Mouse (Mus musculus) liver, embryonic 13.5 days (tissue): Measurements from ENCODE around the gene Tmem50b. TPM values are rescaled to one million over a fixed set of nuclear protein-coding genes. Genes with fewer than 3 reads are reported as not detected.

ENCODE experiments used
- ATAC-seq: fragments of 200-750 bp; cut with Nextera tagmentation; 2 replicates; pipeline ENCODE4 v1.8.0; 2017; ENCODE audit warnings: low read depth, mild to moderate bottlenecking, moderate number of reproducible peaks, moderate library complexity
- DNase-seq: peaks from one replicate; pipeline ENCODE4 v3.0.0; 2022
- H3K27ac ChIP-seq: fragments of 300-500 bp; sonication (generic); 2 replicates; pipeline ENCODE4 v1.5.1; 2015; ENCODE audit warnings: moderate library complexity, mild to moderate bottlenecking, inconsistent platforms
- H3K27me3 ChIP-seq: fragments of 300-500 bp; sonication (generic); 2 replicates; pipeline ENCODE4 v1.6.1; 2015; ENCODE audit warnings: mild to moderate bottlenecking, inconsistent platforms
- H3K36me3 ChIP-seq: fragments of 300-500 bp; sonication (generic); 2 replicates; pipeline ENCODE4 v1.6.1; 2015; ENCODE audit warnings: mild to moderate bottlenecking, inconsistent platforms
- H3K4me1 ChIP-seq: fragments of 300-500 bp; sonication (generic); replicated peaks from 2 replicates; pipeline ENCODE4 v1.6.1; 2015; ENCODE audit warnings: inconsistent platforms
- H3K4me2 ChIP-seq: fragments of 300-500 bp; sonication (generic); 2 replicates; pipeline ENCODE4 v1.6.1; 2015; ENCODE audit warnings: inconsistent platforms, mild to moderate bottlenecking, moderate library complexity
- H3K4me3 ChIP-seq: fragments of 300-500 bp; sonication (generic); replicated peaks from 2 replicates; pipeline ENCODE4 v1.5.1; 2015; ENCODE audit warnings: mild to moderate bottlenecking, inconsistent platforms
- H3K9ac ChIP-seq: fragments of 300-500 bp; sonication (generic); 2 replicates; pipeline ENCODE4 v1.6.1; 2015; ENCODE audit warnings: mild to moderate bottlenecking, inconsistent platforms
- H3K9me3 ChIP-seq: fragments of 300-500 bp; sonication (generic); replicated peaks from 2 replicates; pipeline ENCODE4 v1.6.1; 2016; ENCODE audit warnings: inconsistent platforms
- WGBS: fragments of 180-500 bp; shearing (Covaris S2); methylation state at CpG from one replicate; pipeline ENCODE4 v1.1.7; 2015; ENCODE audit not compliant: insufficient replicate concordance; 5-methylcytosine and 5-hydroxymethylcytosine counted together
- polyA plus RNA-seq: library from polyadenylated mRNA; unstranded; fragments of >200 nt; fragmentation: Nextera tagmentation; extraction: Ambion mirVana; gene quantifications from 2 replicates; pipeline ENCODE4 v1.2.1, GENCODE M21; 2015

The Tmem50b gene
- polyA plus RNA-seq, 1 experiment from 2014 or later = 5.6 TPM

- Histone ChIP-seq H3K36me3 (no peaks in the 10 kb centered on the region), H3K4me1 (peaks cover 96% of the 10 kb centered on the region), H3K9ac (peak overlapping the region; percentile 49; the same call in 1 of the 2 replicates)
These were observed 48.6 kb downstream of the Tmem50b start for GRCm38 (mm10) chr16:91548996-91549395.

GRCm38 (mm10) chr16:91548586-91548985 is 49.0 kb downstream of the Tmem50b start:
- H3K9me3 ChIP-seq = no peaks in the 10 kb centered on the region
- ATAC-seq (no peak), DNase-seq (no peak)
- WGBS = 21% methylated on average over 5 of the region's 5 CpGs
- peaks cover 94% of the 10 kb centered on the region for H3K4me1 ChIP-seq
- no peaks in the 10 kb centered on the region for H3K36me3 ChIP-seq
- H3K27ac ChIP-seq = peak overlapping the region; percentile 37
- peak overlapping the region; percentile 89 for H3K4me3 ChIP-seq
- H3K9ac ChIP-seq = peak overlapping the region; percentile 49
- H3K27me3 ChIP-seq = no peaks in the 10 kb centered on the region
- peak overlapping the region; percentile 100 for H3K4me2 ChIP-seq

More at GRCm38 (mm10) chr16:91548996-91549395, 48.6 kb downstream of the Tmem50b start:
- Histone ChIP-seq H3K9me3 (no peaks in the 10 kb centered on the region), H3K4me2 (peak overlapping the region; percentile 100), H3K27ac (peak overlapping the region; percentile 37), H3K4me3 (peak overlapping the region; percentile 89), H3K27me3 (no peaks in the 10 kb centered on the region)
- ATAC-seq (no peak), DNase-seq (no peak)
- WGBS = 61% methylated on average over 2 of the region's 2 CpGs

GRCm38 (mm10) chr16:91547974-91548373 is 49.6 kb downstream of the Tmem50b start:
- H3K4me2 ChIP-seq = peak overlapping the region; percentile 100
- no peak for DNase-seq
- peak overlapping the region; percentile 89 for H3K4me3 ChIP-seq
- H3K27me3 ChIP-seq = no peaks in the 10 kb centered on the region
- no peaks in the 10 kb centered on the region for H3K9me3 ChIP-seq
- no peak for ATAC-seq
- WGBS = 28% methylated on average over 5 of the region's 5 CpGs
- H3K9ac ChIP-seq = peak overlapping the region; percentile 94
- peak overlapping the region; percentile 95; the same call in 1 of the 2 replicates for H3K27ac ChIP-seq
- no peaks in the 10 kb centered on the region for H3K36me3 ChIP-seq
- H3K4me1 ChIP-seq = peaks cover 94% of the 10 kb centered on the region

- H3K9me3 ChIP-seq = no peaks in the 10 kb centered on the region
- DNase-seq (peak; percentile 46), ATAC-seq (peak; percentile 81)
- H3K4me1 ChIP-seq = peaks cover 93% of the 10 kb centered on the region
- peak within 1 kb of the TSS; percentile 89 for H3K4me3 ChIP-seq
- no peaks in the 10 kb centered on the region for H3K36me3 ChIP-seq
- H3K27ac ChIP-seq = peak within 1 kb of the TSS; percentile 95
- H3K9ac ChIP-seq = peak within 1 kb of the TSS; percentile 94
- under 1% methylated on average over 62 of the region's 74 CpGs for WGBS
- no peaks in the 10 kb centered on the region for H3K27me3 ChIP-seq
- peak within 1 kb of the TSS; percentile 100 for H3K4me2 ChIP-seq
These were observed 50.5 kb downstream of the Tmem50b start, which contains the start of gene Ifngr2 for GRCm38 (mm10) chr16:91546836-91547741. Ifngr2 (plus strand) TSS chr16:91547072.

- 2% methylated on average over 14 of the region's 14 CpGs for WGBS
- Histone ChIP-seq H3K27me3 (no peaks in the 10 kb centered on the region), H3K27ac (peak overlapping the region; percentile 95), H3K4me2 (peak overlapping the region; percentile 100), H3K9me3 (no peaks in the 10 kb centered on the region), H3K4me3 (peak overlapping the region; percentile 89), H3K36me3 (no peaks in the 10 kb centered on the region), H3K4me1 (peaks cover 93% of the 10 kb centered on the region), H3K9ac (peak overlapping the region; percentile 94)
- ATAC-seq = peak; percentile 19
- DNase-seq = no peak
These were observed 51.2 kb downstream of the Tmem50b start for GRCm38 (mm10) chr16:91546391-91546835.

GRCm38 (mm10) chr16:91545597-91546281 is 51.9 kb downstream of the Tmem50b start:
- ATAC-seq = peak; percentile 77
- H3K9me3 ChIP-seq = no peaks in the 10 kb centered on the region
- H3K36me3 ChIP-seq = no peaks in the 10 kb centered on the region
- 10% methylated on average over 10 of the region's 10 CpGs for WGBS
- peaks cover 93% of the 10 kb centered on the region for H3K4me1 ChIP-seq
- H3K27ac ChIP-seq = peak overlapping the region; percentile 95
- H3K27me3 ChIP-seq = no peaks in the 10 kb centered on the region
- peak overlapping the region; percentile 89 for H3K4me3 ChIP-seq
- DNase-seq = peak; percentile 80
- peak overlapping the region; percentile 94 for H3K9ac ChIP-seq
- peak overlapping the region; percentile 100 for H3K4me2 ChIP-seq

GRCm38 (mm10) chr16:91543619-91544018 is 54.0 kb downstream of the Tmem50b start:
- peaks cover 78% of the 10 kb centered on the region for H3K4me1 ChIP-seq
- H3K27me3 ChIP-seq = no peaks in the 10 kb centered on the region
- H3K4me2 ChIP-seq = no peak overlapping the region
- H3K9ac ChIP-seq = no peak overlapping the region
- no peak overlapping the region for H3K27ac ChIP-seq
- 95% methylated on average over 1 of the region's 1 CpGs for WGBS
- no peaks in the 10 kb centered on the region for H3K9me3 ChIP-seq
- no peak overlapping the region for H3K4me3 ChIP-seq
- DNase-seq = no peak
- no peaks in the 10 kb centered on the region for H3K36me3 ChIP-seq
- ATAC-seq = no peak

GRCm38 (mm10) chr16:91541573-91542081 is 56.0 kb downstream of the Tmem50b start:
- 28% methylated on average over 10 of the region's 10 CpGs for WGBS
- H3K36me3 ChIP-seq = no peaks in the 10 kb centered on the region
- no peaks in the 10 kb centered on the region for H3K9me3 ChIP-seq
- DNase-seq = peak; percentile 42
- H3K4me2 ChIP-seq = peak overlapping the region; percentile 36
- H3K9ac ChIP-seq = no peak overlapping the region
- H3K4me3 ChIP-seq = peak overlapping the region; percentile 10; the same call in 1 of the 2 replicates
- ATAC-seq = no peak
- H3K27me3 ChIP-seq = no peaks in the 10 kb centered on the region
- no peak overlapping the region for H3K27ac ChIP-seq
- H3K4me1 ChIP-seq = peaks cover 79% of the 10 kb centered on the region

GRCm38 (mm10) chr16:91538513-91538912 is 59.1 kb downstream of the Tmem50b start:
- Histone ChIP-seq H3K9me3 (no peaks in the 10 kb centered on the region), H3K4me1 (peaks cover 79% of the 10 kb centered on the region), H3K36me3 (no peaks in the 10 kb centered on the region), H3K9ac (no peak overlapping the region), H3K27me3 (peaks cover 7% of the 10 kb centered on the region; the same call in 1 of the 2 replicates), H3K27ac (peak overlapping the region; percentile 15), H3K4me2 (no peak overlapping the region), H3K4me3 (no peak overlapping the region)
- DNase-seq (no peak), ATAC-seq (no peak)
- 54% methylated on average over 9 of the region's 9 CpGs for WGBS

GRCm38 (mm10) chr16:91538051-91538450 is 59.5 kb downstream of the Tmem50b start:
- peaks cover 79% of the 10 kb centered on the region for H3K4me1 ChIP-seq
- ATAC-seq (no peak), DNase-seq (no peak)
- no peak overlapping the region for H3K4me2 ChIP-seq
- no peaks in the 10 kb centered on the region for H3K9me3 ChIP-seq
- WGBS = 46% methylated on average over 6 of the region's 6 CpGs
- H3K27me3 ChIP-seq = peaks cover 10% of the 10 kb centered on the region; the same call in 1 of the 2 replicates
- peak overlapping the region; percentile 15 for H3K27ac ChIP-seq
- no peaks in the 10 kb centered on the region for H3K36me3 ChIP-seq
- no peak overlapping the region for H3K4me3 ChIP-seq
- H3K9ac ChIP-seq = no peak overlapping the region

- Histone ChIP-seq H3K27ac (peak overlapping the region; percentile 34; the same call in 1 of the 2 replicates), H3K36me3 (no peaks in the 10 kb centered on the region), H3K4me1 (peaks cover 79% of the 10 kb centered on the region)
These were observed 60.5 kb downstream of the Tmem50b start for GRCm38 (mm10) chr16:91537065-91537464.

More at GRCm38 (mm10) chr16:91537065-91537464, 60.5 kb downstream of the Tmem50b start:
- Histone ChIP-seq H3K4me3 (no peak overlapping the region), H3K27me3 (peaks cover 12% of the 10 kb centered on the region; the same call in 1 of the 2 replicates), H3K4me2 (0 out of 2 replicates have a peak overlapping the region, but pooled peaks have one; percentile 3), H3K9ac (no peak overlapping the region), H3K9me3 (no peaks in the 10 kb centered on the region)
- peak; percentile 81 for ATAC-seq
- peak; percentile 56 for DNase-seq
- 16% methylated on average over 3 of the region's 3 CpGs for WGBS
